19 mouse cellular contexts compared by ENCODE assay signal in the genomic region with DNA sequence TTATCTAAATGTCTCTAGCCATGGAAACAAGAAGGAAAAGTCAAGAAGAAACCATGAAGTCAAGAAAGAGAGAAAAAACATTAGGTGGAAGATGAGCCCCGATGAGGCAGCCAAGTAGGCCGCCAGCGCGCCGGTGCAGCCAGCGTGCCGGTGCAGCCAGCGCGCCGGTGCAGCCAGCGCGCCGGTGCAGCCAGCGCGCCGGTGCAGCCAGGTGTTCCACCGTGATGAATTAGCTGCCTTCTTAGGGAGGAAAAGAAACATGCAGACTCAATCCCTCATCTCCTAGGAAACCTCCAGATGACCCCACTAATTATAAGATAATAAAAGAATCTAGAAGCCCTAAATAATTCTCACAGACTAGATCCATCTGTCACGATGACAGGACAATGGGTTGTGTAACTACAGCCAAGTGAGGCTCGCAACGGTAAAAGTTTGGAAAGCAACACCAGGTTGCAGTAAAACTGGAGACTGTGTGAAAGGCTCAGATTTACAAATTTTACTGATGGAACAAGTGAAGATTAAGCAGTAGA.
A peak's percentile ranks its signal among the peaks of the same experiment; 100 is the strongest.
DNase-seq lines count a peak whose midpoint lies in the region; ATAC-seq and TF ChIP-seq lines count a peak whose summit lies in the region.
"Had no signal": no experiment of that assay in that cellular context is flagged by ENCODE, and none has a peak within 500 bp of the region (broad histone marks: within the 10 kb centered on the region; RNA-seq: fewer than 3 reads in every experiment).

No protein-coding gene starts in this region.

- H3K4me2 ChIP-seq in hindbrain, embryonic 13.5 days = peak overlapping the region; percentile 32
- peak overlapping the region; percentile 31; the same call in 1 of the 2 replicates for H3K4me2 ChIP-seq in lung, embryonic 14.5 days
- H3K4me2 ChIP-seq in hindbrain, embryonic 14.5 days (replicated peaks) = 0 out of 2 replicates have a peak overlapping the region, but pooled peaks have one; percentile 19
- H3K4me2 ChIP-seq: embryonic facial prominence, embryonic 13.5 days; liver, embryonic 11.5 days; midbrain, embryonic 13.5 days had no signal

- H3K27me3 ChIP-seq in hindbrain, embryonic 13.5 days = peaks cover 32% of the 10 kb centered on the region
- H3K27me3 ChIP-seq in hindbrain, embryonic 10.5 days (ENCODE audit: insufficient read depth, poor library complexity, severe bottlenecking) = peaks cover 36% of the 10 kb centered on the region
- H3K27me3 ChIP-seq in lung, embryonic 14.5 days (ENCODE audit: insufficient read depth, low read length) = peaks cover 8% of the 10 kb centered on the region; the same call in 1 of the 2 replicates
- peaks cover 8% of the 10 kb centered on the region; the same call in 1 of the 2 replicates for H3K27me3 ChIP-seq in hindbrain, embryonic 14.5 days (ENCODE audit: control insufficient read depth, insufficient read depth, low read length)

- WGBS in hindbrain, embryonic 13.5 days = 29% methylated on average over 20 of the region's 20 CpGs
- 83% methylated on average over 20 of the region's 20 CpGs for WGBS in hindbrain, embryonic 10.5 days
- 17% methylated on average over 20 of the region's 20 CpGs for WGBS in lung, embryonic 14.5 days
- 35% methylated on average over 20 of the region's 20 CpGs for WGBS in hindbrain, embryonic 14.5 days

- H3K9ac ChIP-seq in hindbrain, embryonic 13.5 days = no peak overlapping the region
- H3K9ac ChIP-seq in lung, embryonic 14.5 days = no peak overlapping the region
- no peak overlapping the region for H3K9ac ChIP-seq in hindbrain, embryonic 14.5 days
- H3K9ac ChIP-seq: embryonic facial prominence, embryonic 13.5 days; midbrain, embryonic 13.5 days had no signal

- peaks cover 13% of the 10 kb centered on the region for H3K4me1 ChIP-seq in hindbrain, embryonic 13.5 days (replicated peaks)
- H3K4me1 ChIP-seq in hindbrain, embryonic 10.5 days (replicated peaks) = peaks cover 5% of the 10 kb centered on the region
- 0 out of 2 replicates have a peak, but pooled peaks cover 6% of the 10 kb centered on the region for H3K4me1 ChIP-seq in lung, embryonic 14.5 days (ENCODE audit: insufficient read depth)
- peaks cover 8% of the 10 kb centered on the region for H3K4me1 ChIP-seq in hindbrain, embryonic 14.5 days (replicated peaks; ENCODE audit: control insufficient read depth, insufficient read depth, low read length)

- H3K4me3 ChIP-seq in hindbrain, embryonic 13.5 days = 0 out of 2 replicates have a peak overlapping the region, but pooled peaks have one; percentile 1
- H3K4me3 ChIP-seq in hindbrain, embryonic 10.5 days = no peak overlapping the region
- no peak overlapping the region for H3K4me3 ChIP-seq in lung, embryonic 14.5 days (ENCODE audit: low read depth, low read length)
- no peak overlapping the region for H3K4me3 ChIP-seq in hindbrain, embryonic 14.5 days (replicated peaks; ENCODE audit: low read length)
- H3K4me3 ChIP-seq: embryonic facial prominence, embryonic 13.5 days; midbrain, embryonic 13.5 days had no signal

- no peaks in the 10 kb centered on the region for H3K9me3 ChIP-seq in hindbrain, embryonic 13.5 days
- H3K9me3 ChIP-seq in hindbrain, embryonic 10.5 days = no peaks in the 10 kb centered on the region
- no peaks in the 10 kb centered on the region for H3K9me3 ChIP-seq in lung, embryonic 14.5 days (ENCODE audit: low read depth, low read length)
- no peaks in the 10 kb centered on the region for H3K9me3 ChIP-seq in hindbrain, embryonic 14.5 days (ENCODE audit: control insufficient read depth, low read length)
- H3K9me3 ChIP-seq: embryonic facial prominence, embryonic 13.5 days; midbrain, embryonic 13.5 days had no signal

- no peak for DNase-seq in hindbrain, embryonic 10.5 days (ENCODE audit: low spot score)
- peak; percentile 54 for DNase-seq in lung, embryonic 14.5 days
- DNase-seq in lung, postnatal 25 days (ENCODE audit: low spot score) = no peak
- DNase-seq in hindbrain, embryonic 14.5 days (ENCODE audit: low spot score) = no peak
- DNase-seq in mesoderm, embryonic 11.5 days (ENCODE audit: low read depth, low spot score) = peak; percentile 64
- DNase-seq in layer of hippocampus, adult 9-10 months (ENCODE audit: low spot score) = no peak
- DNase-seq in left cerebral cortex, postnatal 14 days (ENCODE audit: low spot score in 2 of 2) = no peak
- DNase-seq: adrenal gland, postnatal 25 days; cerebellum, adult 11-12 months; gastrocnemius, postnatal 36 days; lung, adult 2 months; right cerebral cortex, postnatal 4 days; thymus, postnatal 14 days had no signal

- no peak for TF ChIP-seq CTCF in lung, embryonic 14.5 days (IDR thresholded peaks at IDR 0.05; ENCODE audit: low read depth)

- ATAC-seq in hindbrain, embryonic 13.5 days (ENCODE audit: low FRiP score) = no peak
- ATAC-seq in lung, embryonic 14.5 days (ENCODE audit: insufficient read depth) = peak; percentile 19; the same call in 1 of the 2 replicates
- no peak for ATAC-seq in hindbrain, embryonic 14.5 days (ENCODE audit: low FRiP score)
- ATAC-seq: forebrain, embryonic 16.5 days; midbrain, embryonic 13.5 days had no signal

- intact Hi-C loops in left cerebral cortex, postnatal 14 days (cut with DNase I) = no loop called here

- H3K27ac ChIP-seq in hindbrain, embryonic 13.5 days = no peak overlapping the region
- H3K27ac ChIP-seq in hindbrain, embryonic 10.5 days = no peak overlapping the region
- no peak overlapping the region for H3K27ac ChIP-seq in lung, embryonic 14.5 days (ENCODE audit: low read depth)
- no peak overlapping the region for H3K27ac ChIP-seq in hindbrain, embryonic 14.5 days
- H3K27ac ChIP-seq: embryonic facial prominence, embryonic 13.5 days; macrophage; midbrain, embryonic 13.5 days had no signal

- no peaks in the 10 kb centered on the region for H3K36me3 ChIP-seq in hindbrain, embryonic 13.5 days
- no peaks in the 10 kb centered on the region for H3K36me3 ChIP-seq in hindbrain, embryonic 10.5 days
- no peaks in the 10 kb centered on the region for H3K36me3 ChIP-seq in lung, embryonic 14.5 days (ENCODE audit: insufficient read depth)
- H3K36me3 ChIP-seq in hindbrain, embryonic 14.5 days (replicated peaks; ENCODE audit: control insufficient read depth, insufficient read depth) = no peaks in the 10 kb centered on the region
- H3K36me3 ChIP-seq: embryonic facial prominence, embryonic 13.5 days; midbrain, embryonic 13.5 days had no signal

Comparison
In these comparisons a context has a peak if more than half of its experiments do, and no peak if none do; other contexts are left out.
1. DNase-seq: peak in lung, embryonic 14.5 days (single experiment) and mesoderm, embryonic 11.5 days (single experiment); none in hindbrain, embryonic 10.5 days (single experiment), lung, postnatal 25 days (single experiment), hindbrain, embryonic 14.5 days (single experiment), layer of hippocampus, adult 9-10 months (single experiment) and left cerebral cortex, postnatal 14 days (0 of 2).
2. Peak in every context shown above with its lines, with median percentiles within 50 percentile points of each other: H3K4me2 ChIP-seq.